Mouse (Mus musculus) urinary bladder, postnatal 36 days (tissue): Measurements from ENCODE around the gene Ripor2.
"Not testable (repeated sequence)": the region's sequence is repeated elsewhere in the genome, so short reads cannot be mapped to it uniquely, and the experiment has no call there.

Source experiments
- DNase-seq, 2 experiments: peaks; one replicate each; pipeline ENCODE4 v3.0.0; 2022; ENCODE audit warnings: low spot score in 2 of 2, mixed read lengths in 1 of 2

Ripor2 gene

GRCm38 (mm10) chr13:24761403-24762227 is 179.6 kb downstream of the Ripor2 start, which contains the start of gene Gmnn:
TSS of gene Gmnn (minus strand) at chr13:24761923.
- peak; percentile 84 to 87 for DNase-seq

- no peak for DNase-seq
Measured at GRCm38 (mm10) chr13:24762254-24762653, 180.3 kb downstream of the Ripor2 start.

DNA sequence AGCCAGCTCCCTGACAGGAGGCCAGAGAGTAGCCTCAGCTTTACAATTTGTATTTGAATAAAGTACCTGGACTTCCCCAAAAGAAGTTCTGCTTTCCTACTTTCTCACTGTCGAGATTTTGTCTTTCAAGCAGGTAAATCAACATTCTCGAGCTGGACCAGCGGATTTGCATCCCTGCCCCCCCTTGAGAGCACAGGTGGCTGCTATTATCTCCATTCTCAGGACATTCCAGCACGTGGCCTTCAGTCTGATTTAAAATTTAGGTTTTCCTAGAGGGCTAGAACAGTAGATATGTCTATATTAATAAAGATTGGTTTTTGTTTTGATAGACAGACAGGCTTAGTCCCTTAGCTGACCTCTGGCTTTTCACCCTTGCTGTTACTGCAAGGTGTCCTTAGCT is 185.8 kb downstream of the Ripor2 start:
- not testable (repeated sequence) for DNase-seq

GRCm38 (mm10) chr13:24771482-24771881 is 189.5 kb downstream of the Ripor2 start:
- not testable (repeated sequence) for DNase-seq

GRCm38 (mm10) chr13:24776146-24776844 is 194.3 kb downstream of the Ripor2 start:
- DNase-seq = peak; percentile 23 to 28

- DNase-seq = no peak
Measured at GRCm38 (mm10) chr13:24778026-24778425, 196.0 kb downstream of the Ripor2 start.

- DNase-seq = no peak
Measured at GRCm38 (mm10) chr13:24778706-24779380, 196.9 kb downstream of the Ripor2 start.

- peak; percentile 34 to 43 for DNase-seq
Measured at GRCm38 (mm10) chr13:24781916-24782315, 199.9 kb downstream of the Ripor2 start.
